Mouse (Mus musculus) midbrain, embryonic 16.5 days (tissue): Measurements from ENCODE around the gene Serbp1. TPM values are rescaled to one million over a fixed set of nuclear protein-coding genes. Genes with fewer than 3 reads are reported as not detected.

Experiments used
- ATAC-seq: fragments of 200-750 bp; cut with Nextera tagmentation; 2 replicates; pipeline ENCODE4 v1.8.0; 2017; ENCODE audit warnings: moderate TSS enrichment
- H3K27ac ChIP-seq: fragments of 300-500 bp; sonication (generic); 2 replicates; pipeline ENCODE4 v1.5.1; 2014; ENCODE audit warnings: mild to moderate bottlenecking, low read length, mixed read lengths
- H3K27me3 ChIP-seq: fragments of 300-500 bp; sonication (generic); 2 replicates; pipeline ENCODE4 v1.6.1; 2014; ENCODE audit warnings: low read depth, low read length, mixed read lengths; ENCODE audit not compliant: control insufficient read depth, insufficient read depth
- H3K36me3 ChIP-seq: fragments of 300-500 bp; sonication (generic); 2 replicates; pipeline ENCODE4 v1.6.1; 2014; ENCODE audit warnings: mild to moderate bottlenecking, low read length, moderate library complexity, mixed read lengths; ENCODE audit not compliant: control insufficient read depth, insufficient read depth
- H3K4me1 ChIP-seq: fragments of 300-500 bp; sonication (generic); 2 replicates; pipeline ENCODE4 v1.6.1; 2014; ENCODE audit warnings: mild to moderate bottlenecking, low read length, mixed read lengths; ENCODE audit not compliant: control insufficient read depth, insufficient read depth
- H3K4me2 ChIP-seq: fragments of 300-500 bp; sonication (generic); 2 replicates; pipeline ENCODE4 v1.6.1; 2014; ENCODE audit warnings: mild to moderate bottlenecking, low read length, mixed read lengths
- H3K4me3 ChIP-seq: fragments of 300-500 bp; sonication (generic); 2 replicates; pipeline ENCODE4 v1.5.1; 2014; ENCODE audit warnings: low read depth, mild to moderate bottlenecking, low read length, moderate library complexity, mixed read lengths
- H3K9ac ChIP-seq: fragments of 300-500 bp; sonication (generic); 2 replicates; pipeline ENCODE4 v1.6.1; 2014; ENCODE audit warnings: low read depth, low read length, mixed read lengths
- H3K9me3 ChIP-seq: fragments of 300-500 bp; sonication (generic); replicated peaks from 2 replicates; pipeline ENCODE4 v1.6.1; 2014; ENCODE audit warnings: mild to moderate bottlenecking, low read length, mixed read lengths; ENCODE audit not compliant: control insufficient read depth, poor library complexity, severe bottlenecking
- WGBS: fragments of 180-500 bp; shearing (Covaris S2); extraction: QIAGEN DNeasy Blood & Tissue Kit; methylation state at CpG from one replicate; pipeline ENCODE4 v1.1.7; 2014; 5-methylcytosine and 5-hydroxymethylcytosine counted together
- polyA plus RNA-seq: library from polyadenylated mRNA; unstranded; fragments of >200 nt; fragmentation: Nextera tagmentation; extraction: Ambion mirVana; gene quantifications from 2 replicates; pipeline ENCODE4 v1.2.1, GENCODE M21; 2015

The Serbp1 gene
- polyA plus RNA-seq, 1 experiment from 2014 or later = 270 TPM

DNA sequence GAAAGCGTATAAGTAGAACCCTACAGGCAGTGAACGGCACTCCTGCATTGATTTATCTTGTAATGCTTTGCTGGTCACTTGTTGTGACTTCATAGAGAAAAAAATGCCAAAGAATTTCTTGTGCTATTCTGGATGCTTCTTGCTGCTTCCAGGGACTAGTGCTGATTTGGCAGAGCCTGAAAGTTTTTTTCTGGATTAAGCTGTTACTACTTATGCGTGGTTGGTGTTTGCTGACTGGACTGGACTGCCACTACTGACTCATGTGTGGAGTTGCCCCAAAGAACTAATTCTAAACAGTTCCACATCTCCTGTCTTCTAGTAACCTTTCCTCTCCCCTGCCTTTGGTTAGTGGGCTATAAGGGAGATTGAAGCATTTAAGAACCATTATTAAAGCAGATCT lies 85.8 kb downstream of the Serbp1 start:
- H3K27me3 ChIP-seq = no peaks in the 10 kb centered on the region
- H3K36me3 ChIP-seq = no peaks in the 10 kb centered on the region
- H3K4me3 ChIP-seq = no peak overlapping the region
- H3K4me1 ChIP-seq = no peaks in the 10 kb centered on the region
- H3K4me2 ChIP-seq = no peak overlapping the region
- WGBS = 90% methylated on average over 3 of the region's 3 CpGs
- no peaks in the 10 kb centered on the region for H3K9me3 ChIP-seq
- ATAC-seq = no peak
- no peak overlapping the region for H3K9ac ChIP-seq
- H3K27ac ChIP-seq = no peak overlapping the region

DNA sequence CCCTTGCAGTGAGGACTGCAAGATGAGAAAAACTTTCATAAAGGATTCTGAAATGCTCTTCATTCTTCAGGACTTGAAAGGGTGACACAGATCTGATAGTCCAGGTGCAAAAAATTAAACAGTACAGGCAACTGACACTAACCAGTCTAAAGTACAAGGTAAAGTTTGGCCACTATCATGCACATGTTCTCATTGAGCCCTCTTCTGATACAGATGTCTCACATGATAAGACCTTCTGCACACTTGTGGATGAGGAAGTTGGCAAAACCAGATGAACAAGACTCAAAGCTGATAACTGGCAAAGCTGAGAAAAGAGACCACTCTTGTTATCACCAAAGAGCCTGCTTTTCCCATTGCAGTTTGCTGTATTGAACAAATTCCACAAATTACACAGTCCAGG lies 100.0 kb downstream of the Serbp1 start:
- Histone ChIP-seq H3K4me2 (no peak overlapping the region), H3K36me3 (no peaks in the 10 kb centered on the region), H3K27ac (no peak overlapping the region), H3K27me3 (no peaks in the 10 kb centered on the region), H3K4me3 (no peak overlapping the region), H3K9me3 (no peaks in the 10 kb centered on the region), H3K9ac (no peak overlapping the region), H3K4me1 (no peaks in the 10 kb centered on the region)
- ATAC-seq = no peak

GRCm38 (mm10) chr6:67339494-67339893 lies 101.5 kb downstream of the Serbp1 start:
- ATAC-seq = no peak
- Histone ChIP-seq H3K4me3 (no peak overlapping the region), H3K9ac (no peak overlapping the region), H3K4me1 (no peaks in the 10 kb centered on the region), H3K9me3 (no peaks in the 10 kb centered on the region), H3K36me3 (no peaks in the 10 kb centered on the region), H3K27ac (no peak overlapping the region), H3K4me2 (no peak overlapping the region), H3K27me3 (no peaks in the 10 kb centered on the region)

Other genes starting within 250 kb of the Serbp1 start
- 15.1 and 17.6 TPM in 2 replicates for gene Gadd45a, start 200.7 kb upstream of the Serbp1 start, polyA plus RNA-seq
- 0.07 and 0.15 TPM in 2 replicates for gene Il12rb2, start 138.0 kb downstream of the Serbp1 start, polyA plus RNA-seq